Mouse (Mus musculus) liver, embryonic 11.5 days (tissue): ENCODE measurements around the gene Psma1. TPM values are rescaled to one million over a fixed set of nuclear protein-coding genes. Genes with fewer than 3 reads are reported as not detected.

Experiments used
- ATAC-seq: fragments of 200-750 bp; cut with Nextera tagmentation; replicated peaks from 2 replicates; pipeline ENCODE4 v1.8.0; 2017; ENCODE audit warnings: moderate number of reproducible peaks, mild to moderate bottlenecking, moderate TSS enrichment, moderate library complexity; ENCODE audit not compliant: low FRiP score
- DNase-seq: peaks from one replicate; pipeline ENCODE4 v3.0.0-alpha.2; 2017; ENCODE audit warnings: low spot score
- H3K27ac ChIP-seq: fragments of 300-500 bp; sonication (generic); 2 replicates; pipeline ENCODE4 v1.5.1; 2014; ENCODE audit warnings: mild to moderate bottlenecking, low read depth, low read length, control low read depth
- H3K27me3 ChIP-seq: fragments of 300-500 bp; sonication (generic); replicated peaks from 2 replicates; pipeline ENCODE4 v1.6.1; 2014; ENCODE audit warnings: low read length, mixed read lengths; ENCODE audit not compliant: control insufficient read depth, insufficient read depth
- H3K36me3 ChIP-seq: fragments of 300-500 bp; sonication (generic); 2 replicates; pipeline ENCODE4 v1.6.1; 2014; ENCODE audit warnings: mild to moderate bottlenecking, low read length, moderate library complexity, mixed read lengths; ENCODE audit not compliant: control insufficient read depth, insufficient read depth
- H3K4me1 ChIP-seq: fragments of 300-500 bp; sonication (generic); replicated peaks from 2 replicates; pipeline ENCODE4 v1.6.1; 2014; ENCODE audit warnings: low read length, mixed read lengths; ENCODE audit not compliant: control insufficient read depth, insufficient read depth
- H3K4me2 ChIP-seq: fragments of 300-500 bp; sonication (generic); 2 replicates; pipeline ENCODE4 v1.6.1; 2014; ENCODE audit warnings: mild to moderate bottlenecking, control low read depth, moderate library complexity
- H3K4me3 ChIP-seq: fragments of 300-500 bp; sonication (generic); 2 replicates; pipeline ENCODE4 v1.5.1; 2014; ENCODE audit warnings: low read depth, low read length, control low read depth
- H3K9ac ChIP-seq: fragments of 300-500 bp; sonication (generic); 2 replicates; pipeline ENCODE4 v1.6.1; 2014; ENCODE audit warnings: low read depth, low read length, control low read depth
- H3K9me3 ChIP-seq: fragments of 300-500 bp; sonication (generic); 2 replicates; pipeline ENCODE4 v1.6.1; 2016; ENCODE audit warnings: low read length, inconsistent platforms, mixed read lengths; ENCODE audit not compliant: control insufficient read depth
- WGBS: fragments of 180-500 bp; shearing (Covaris S2); extraction: QIAGEN DNeasy Blood & Tissue Kit; methylation state at CpG from one replicate; pipeline ENCODE4 v1.1.7; 2014; 5-methylcytosine and 5-hydroxymethylcytosine counted together
- polyA plus RNA-seq: library from polyadenylated mRNA; unstranded; fragments of >200 nt; fragmentation: Nextera tagmentation; extraction: Ambion mirVana; gene quantifications from 2 replicates; pipeline ENCODE4 v1.2.1, GENCODE M21; 2014

The Psma1 gene
- polyA plus RNA-seq, 1 experiment from 2014 or later: 457 TPM

DNA sequence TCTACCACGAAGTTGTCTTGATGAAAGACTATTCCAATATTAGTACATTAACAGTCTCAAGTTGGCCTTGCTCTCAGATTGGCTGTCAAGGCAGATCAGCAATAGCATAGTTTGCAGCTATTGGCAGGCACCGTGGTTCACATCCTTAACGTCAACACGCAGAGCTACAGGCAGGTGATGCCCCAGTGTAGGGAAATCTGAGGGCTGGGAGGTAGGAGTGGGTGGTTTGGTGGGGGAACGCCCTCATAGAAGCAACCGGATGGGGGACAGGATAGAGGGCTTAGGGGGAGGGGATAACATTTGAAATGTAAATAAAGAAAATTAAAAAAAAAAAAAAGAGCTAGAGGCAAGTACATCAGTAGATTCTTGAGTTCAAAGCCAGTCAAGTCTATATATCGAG, 41.9 kb downstream of the Psma1 start:
- Histone ChIP-seq H3K36me3 (peaks cover 32% of the 10 kb centered on the region), H3K4me3 (no peak overlapping the region), H3K9ac (no peak overlapping the region), H3K4me2 (no peak overlapping the region), H3K27ac (no peak overlapping the region), H3K9me3 (no peaks in the 10 kb centered on the region), H3K27me3 (no peaks in the 10 kb centered on the region), H3K4me1 (no peaks in the 10 kb centered on the region)
- DNase-seq: no peak
- WGBS: 86% methylated on average over 7 of the region's 7 CpGs
- no peak for ATAC-seq

DNA sequence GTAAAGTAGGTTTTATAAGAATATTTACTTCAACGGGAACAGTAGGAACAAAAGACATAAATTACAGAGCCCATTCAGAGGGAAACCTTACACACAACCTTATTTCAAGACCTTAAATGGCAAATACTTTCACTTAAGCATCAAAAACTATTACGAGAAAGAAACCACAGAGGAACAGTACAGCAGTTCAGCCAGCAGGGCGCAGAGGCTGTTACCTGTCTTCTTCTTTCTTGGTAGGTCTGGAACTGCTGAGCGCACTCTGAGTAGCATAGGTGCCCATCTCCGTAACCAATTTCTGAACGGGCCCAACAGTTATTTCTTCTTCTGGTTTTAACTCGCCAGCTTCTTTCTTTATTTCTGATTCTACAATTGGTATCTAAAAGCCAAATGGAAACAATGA, 42.9 kb downstream of the Psma1 start:
- no peaks in the 10 kb centered on the region for H3K27me3 ChIP-seq
- ATAC-seq (no peak), DNase-seq (no peak)
- no peak overlapping the region for H3K4me2 ChIP-seq
- H3K4me1 ChIP-seq: no peaks in the 10 kb centered on the region
- no peaks in the 10 kb centered on the region for H3K9me3 ChIP-seq
- no peak overlapping the region for H3K9ac ChIP-seq
- 90% methylated on average over 7 of the region's 7 CpGs for WGBS
- H3K27ac ChIP-seq: no peak overlapping the region
- H3K36me3 ChIP-seq: peaks cover 27% of the 10 kb centered on the region
- no peak overlapping the region for H3K4me3 ChIP-seq

DNA sequence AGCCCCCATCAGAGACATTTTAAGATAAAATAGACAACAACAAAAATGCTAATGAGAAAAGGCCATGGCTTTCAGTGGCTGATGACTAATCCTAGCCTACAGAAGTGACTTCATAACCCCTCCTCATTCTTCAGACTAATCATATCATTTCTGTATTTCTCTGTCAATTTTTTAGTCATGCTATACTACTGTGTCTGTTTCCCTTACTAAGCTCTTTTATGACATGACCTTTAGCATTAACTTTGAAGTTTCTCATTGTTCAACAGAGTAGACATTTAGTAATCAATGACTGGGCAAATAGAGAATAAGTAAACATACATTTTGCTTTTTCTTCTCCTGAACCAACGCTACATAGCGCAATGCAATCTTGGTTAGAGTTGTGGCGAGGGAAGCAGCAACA, 44.1 kb downstream of the Psma1 start:
- Histone ChIP-seq H3K4me3 (no peak overlapping the region), H3K9me3 (no peaks in the 10 kb centered on the region), H3K4me1 (no peaks in the 10 kb centered on the region), H3K4me2 (no peak overlapping the region), H3K9ac (no peak overlapping the region), H3K36me3 (peaks cover 22% of the 10 kb centered on the region), H3K27me3 (no peaks in the 10 kb centered on the region), H3K27ac (no peak overlapping the region)
- DNase-seq (no peak), ATAC-seq (no peak)
- WGBS: 81% methylated on average over 3 of the region's 3 CpGs

DNA sequence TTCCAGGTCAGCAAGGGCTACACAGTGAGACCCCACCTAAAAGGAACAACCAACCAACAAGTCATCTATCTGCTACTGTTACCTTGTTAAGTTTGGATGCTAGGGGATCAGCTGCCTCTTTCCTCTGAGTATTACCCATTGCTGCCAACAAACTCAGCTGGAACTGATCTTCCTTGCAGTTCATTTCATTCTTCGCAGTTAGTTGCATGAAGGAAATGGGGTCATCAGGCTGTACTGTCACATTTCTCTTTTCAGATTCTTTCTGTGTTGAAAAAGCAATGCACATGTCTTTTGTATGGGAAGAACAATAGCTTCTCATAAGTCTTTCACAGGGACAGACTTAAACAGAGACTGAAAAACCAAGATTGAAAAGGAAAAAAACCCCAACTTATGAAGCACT, 49.4 kb downstream of the Psma1 start:
- H3K4me3 ChIP-seq: no peak overlapping the region
- H3K36me3 ChIP-seq: peaks cover 24% of the 10 kb centered on the region
- WGBS: 86% methylated on average over 1 of the region's 1 CpGs
- ATAC-seq (no peak), DNase-seq (no peak)
- H3K9ac ChIP-seq: no peak overlapping the region
- no peaks in the 10 kb centered on the region for H3K4me1 ChIP-seq
- H3K4me2 ChIP-seq: no peak overlapping the region
- H3K27me3 ChIP-seq: no peaks in the 10 kb centered on the region
- H3K27ac ChIP-seq: no peak overlapping the region
- H3K9me3 ChIP-seq: no peaks in the 10 kb centered on the region

DNA sequence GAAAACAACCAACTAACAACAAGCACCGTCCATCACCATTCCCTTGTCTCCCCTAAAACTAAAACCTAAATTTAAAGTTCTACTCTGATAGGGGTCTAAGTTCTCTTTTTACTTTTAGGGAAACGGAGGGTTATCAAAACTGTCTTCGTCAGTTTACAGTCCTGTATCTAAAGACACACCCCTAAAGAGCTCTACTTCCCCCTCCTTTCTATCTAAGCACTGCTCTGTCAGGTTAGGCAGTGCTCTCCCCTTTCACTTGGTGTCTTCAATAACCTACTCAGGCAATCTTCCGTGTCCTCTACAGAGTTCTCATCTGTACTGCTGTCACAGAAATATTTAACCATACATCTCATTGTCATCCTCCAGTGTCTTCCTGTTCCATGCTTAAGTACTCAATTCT, 55.5 kb downstream of the Psma1 start:
- ATAC-seq: no peak; the same call in 1 of the 2 replicates
- no peak overlapping the region for H3K9ac ChIP-seq
- peaks cover 23% of the 10 kb centered on the region for H3K36me3 ChIP-seq
- WGBS: 81% methylated on average over 4 of the region's 4 CpGs
- no peak for DNase-seq
- no peak overlapping the region for H3K27ac ChIP-seq
- H3K4me1 ChIP-seq: peaks cover 2% of the 10 kb centered on the region; the same call in 1 of the 2 replicates
- H3K27me3 ChIP-seq: no peaks in the 10 kb centered on the region
- no peaks in the 10 kb centered on the region for H3K9me3 ChIP-seq
- H3K4me3 ChIP-seq: no peak overlapping the region
- no peak overlapping the region for H3K4me2 ChIP-seq

DNA sequence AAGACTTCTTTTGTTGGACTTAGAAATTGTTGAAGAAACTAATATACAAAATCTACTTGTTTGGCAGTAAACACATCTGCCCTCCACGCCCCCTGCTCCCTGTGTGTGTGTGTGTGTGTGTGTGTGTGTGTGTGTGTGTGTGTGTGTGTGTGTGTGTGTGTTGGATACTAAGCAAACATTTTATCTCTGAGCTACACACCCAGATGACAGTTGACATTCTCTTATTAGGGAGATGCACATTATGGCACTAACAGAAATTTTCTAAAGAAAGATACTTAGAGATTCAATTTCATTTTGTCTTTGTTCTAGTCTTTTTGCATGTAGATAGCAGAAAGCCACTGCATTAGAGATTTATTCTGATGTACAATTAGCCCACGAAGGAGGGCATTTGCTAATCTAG, 59.0 kb downstream of the Psma1 start:
- Histone ChIP-seq H3K4me3 (no peak overlapping the region), H3K27me3 (no peaks in the 10 kb centered on the region), H3K27ac (peak overlapping the region; percentile 28; the same call in 1 of the 2 replicates), H3K4me1 (peaks cover 2% of the 10 kb centered on the region; the same call in 1 of the 2 replicates), H3K9ac (no peak overlapping the region), H3K36me3 (peaks cover 22% of the 10 kb centered on the region), H3K4me2 (no peak overlapping the region), H3K9me3 (no peaks in the 10 kb centered on the region)
- 76% methylated on average over 2 of the region's 2 CpGs for WGBS
- ATAC-seq (peak; percentile 58), DNase-seq (no peak)

Other genes with a start within 250 kb of the Psma1 start
- 20.1 and 20.4 TPM in 2 replicates for gene Rras2, start 158.3 kb downstream of the Psma1 start, polyA plus RNA-seq
- gene Copb1, start 21.4 kb downstream of the Psma1 start, polyA plus RNA-seq: 102 and 117 TPM in 2 replicates
- gene Pde3b, start 139.2 kb upstream of the Psma1 start, polyA plus RNA-seq: 6.2 and 7.4 TPM in 2 replicates